Mouse (Mus musculus) hindbrain, embryonic 15.5 days (tissue): ENCODE measurements at regions not wholly inside any gene's neighbourhood (a gene's known extent, or its start where the extent isn't known, plus 50 kb on each side); places are given as distances from the start of the nearest gene placed in this dataset.

Experiments used
- ATAC-seq: fragments of 200-750 bp; cut with Nextera tagmentation; 2 replicates; pipeline ENCODE4 v1.8.0; 2017; ENCODE audit warnings: low read depth, moderate number of reproducible peaks, moderate TSS enrichment; ENCODE audit not compliant: low FRiP score
- H3K27ac ChIP-seq: fragments of 300-500 bp; sonication (generic); replicated peaks from 2 replicates; pipeline ENCODE4 v1.5.1; 2015; ENCODE audit warnings: mild to moderate bottlenecking, inconsistent platforms
- H3K27me3 ChIP-seq: fragments of 300-500 bp; sonication (generic); 2 replicates; pipeline ENCODE4 v1.6.1; 2015; ENCODE audit warnings: control low read depth, inconsistent platforms
- H3K36me3 ChIP-seq: fragments of 300-500 bp; sonication (generic); 2 replicates; pipeline ENCODE4 v1.6.1; 2015; ENCODE audit warnings: control low read depth, inconsistent platforms
- H3K4me1 ChIP-seq: fragments of 300-500 bp; sonication (generic); replicated peaks from 2 replicates; pipeline ENCODE4 v1.6.1; 2015; ENCODE audit warnings: control low read depth, inconsistent platforms
- H3K4me2 ChIP-seq: fragments of 300-500 bp; sonication (generic); 2 replicates; pipeline ENCODE4 v1.6.1; 2015; ENCODE audit warnings: moderate library complexity, mild to moderate bottlenecking, inconsistent platforms
- H3K4me3 ChIP-seq: fragments of 300-500 bp; sonication (generic); 2 replicates; pipeline ENCODE4 v1.5.1; 2015; ENCODE audit warnings: mild to moderate bottlenecking, inconsistent platforms
- H3K9ac ChIP-seq: fragments of 300-500 bp; sonication (generic); 2 replicates; pipeline ENCODE4 v1.6.1; 2015; ENCODE audit warnings: inconsistent platforms
- H3K9me3 ChIP-seq: fragments of 300-500 bp; sonication (generic); 2 replicates; pipeline ENCODE4 v1.6.1; 2016; ENCODE audit warnings: control low read depth, inconsistent platforms
- WGBS: fragments of 180-500 bp; shearing (Covaris S2); methylation state at CpG from one replicate; pipeline ENCODE4 v1.1.7; 2015; 5-methylcytosine and 5-hydroxymethylcytosine counted together

DNA sequence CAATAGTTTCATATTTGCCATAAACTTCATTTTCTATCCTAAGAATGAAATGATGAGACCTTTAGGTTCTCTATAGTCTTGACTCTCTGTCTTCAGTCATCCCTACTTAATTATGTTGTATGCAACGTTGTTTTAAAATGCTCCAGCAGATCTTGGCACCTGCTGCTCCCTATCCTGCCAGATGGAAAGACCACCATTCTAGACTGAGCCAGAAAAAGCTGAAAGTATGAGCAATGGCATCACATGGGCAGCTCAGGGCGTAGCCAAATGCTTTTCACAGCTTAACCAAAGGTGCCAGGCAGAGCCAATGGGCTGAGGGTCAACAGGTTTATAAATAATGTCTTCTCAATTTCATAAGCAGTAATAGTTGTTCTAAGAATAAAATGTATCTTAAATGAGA is 190.2 kb upstream of the Cdh20 start:
- no peak overlapping the region for H3K27ac ChIP-seq
- H3K4me2 ChIP-seq, result no peak overlapping the region
- no peaks in the 10 kb centered on the region for H3K27me3 ChIP-seq
- no peaks in the 10 kb centered on the region for H3K4me1 ChIP-seq
- no peaks in the 10 kb centered on the region for H3K36me3 ChIP-seq
- WGBS, result 68% methylated on average over 2 of the region's 2 CpGs
- ATAC-seq, result no peak
- no peaks in the 10 kb centered on the region for H3K9me3 ChIP-seq
- no peak overlapping the region for H3K9ac ChIP-seq
- H3K4me3 ChIP-seq, result no peak overlapping the region

GRCm38 (mm10) chr1:104584123-104584522 is 184.2 kb upstream of the Cdh20 start:
- Histone ChIP-seq H3K4me1 (no peaks in the 10 kb centered on the region), H3K27ac (no peak overlapping the region), H3K36me3 (no peaks in the 10 kb centered on the region), H3K27me3 (no peaks in the 10 kb centered on the region), H3K9me3 (no peaks in the 10 kb centered on the region), H3K4me3 (no peak overlapping the region), H3K9ac (no peak overlapping the region), H3K4me2 (no peak overlapping the region)
- no peak for ATAC-seq
- 97% methylated on average over 3 of the region's 3 CpGs for WGBS

GRCm38 (mm10) chr1:104586985-104587384 is 181.3 kb upstream of the Cdh20 start:
- Histone ChIP-seq H3K9ac (no peak overlapping the region), H3K4me2 (no peak overlapping the region), H3K4me3 (no peak overlapping the region), H3K27me3 (no peaks in the 10 kb centered on the region), H3K9me3 (no peaks in the 10 kb centered on the region), H3K36me3 (no peaks in the 10 kb centered on the region), H3K4me1 (no peaks in the 10 kb centered on the region), H3K27ac (no peak overlapping the region)
- no peak for ATAC-seq
- 55% methylated on average over 6 of the region's 6 CpGs for WGBS

DNA sequence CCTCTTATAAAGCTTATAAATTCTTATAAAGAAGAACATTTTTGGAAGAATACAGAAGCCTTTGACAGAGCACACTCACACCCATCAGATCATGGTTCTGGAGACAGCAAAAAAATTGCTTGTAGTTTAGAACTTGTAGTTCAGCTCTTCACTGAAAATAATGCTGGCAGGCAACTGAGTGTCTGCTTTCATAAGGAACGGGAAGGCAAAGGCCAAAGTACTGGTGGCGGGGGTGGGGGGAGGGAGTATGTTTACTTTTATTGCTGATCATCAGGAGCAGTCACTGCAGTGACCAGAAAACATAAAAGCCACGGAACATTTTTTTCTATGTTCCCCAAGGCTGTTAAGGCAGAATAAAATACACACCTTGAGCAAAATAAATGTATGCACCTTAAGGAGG is 163.0 kb upstream of the Cdh20 start:
- no peak overlapping the region for H3K27ac ChIP-seq
- H3K4me2 ChIP-seq, result no peak overlapping the region
- no peak for ATAC-seq
- 75% methylated on average over 3 of the region's 3 CpGs for WGBS
- H3K4me3 ChIP-seq, result no peak overlapping the region
- H3K27me3 ChIP-seq, result no peaks in the 10 kb centered on the region
- H3K9me3 ChIP-seq, result no peaks in the 10 kb centered on the region
- H3K36me3 ChIP-seq, result no peaks in the 10 kb centered on the region
- no peak overlapping the region for H3K9ac ChIP-seq
- H3K4me1 ChIP-seq, result no peaks in the 10 kb centered on the region

- H3K9me3 ChIP-seq, result no peaks in the 10 kb centered on the region
- H3K4me3 ChIP-seq, result no peak overlapping the region
- no peaks in the 10 kb centered on the region for H3K4me1 ChIP-seq
- no peaks in the 10 kb centered on the region for H3K36me3 ChIP-seq
- no peak overlapping the region for H3K4me2 ChIP-seq
- WGBS, result 41% methylated on average over 6 of the region's 6 CpGs
- H3K27ac ChIP-seq, result no peak overlapping the region
- ATAC-seq, result no peak
- H3K9ac ChIP-seq, result no peak overlapping the region
- no peaks in the 10 kb centered on the region for H3K27me3 ChIP-seq
These were observed 158.9 kb upstream of the Cdh20 start for GRCm38 (mm10) chr1:104609409-104609808.

GRCm38 (mm10) chr1:104617374-104617773 is 151.0 kb upstream of the Cdh20 start:
- no peaks in the 10 kb centered on the region for H3K27me3 ChIP-seq
- H3K27ac ChIP-seq, result no peak overlapping the region
- H3K4me2 ChIP-seq, result no peak overlapping the region
- no peaks in the 10 kb centered on the region for H3K4me1 ChIP-seq
- H3K4me3 ChIP-seq, result no peak overlapping the region
- 65% methylated on average over 1 of the region's 1 CpGs for WGBS
- 0 out of 2 replicates have a peak, but pooled peaks have one; percentile 23 for ATAC-seq
- no peak overlapping the region for H3K9ac ChIP-seq
- H3K36me3 ChIP-seq, result no peaks in the 10 kb centered on the region
- H3K9me3 ChIP-seq, result no peaks in the 10 kb centered on the region

GRCm38 (mm10) chr1:104619805-104620375 is 148.4 kb upstream of the Cdh20 start:
- Histone ChIP-seq H3K4me2 (no peak overlapping the region), H3K27ac (no peak overlapping the region), H3K4me1 (no peaks in the 10 kb centered on the region), H3K27me3 (no peaks in the 10 kb centered on the region), H3K9me3 (no peaks in the 10 kb centered on the region), H3K9ac (no peak overlapping the region), H3K4me3 (no peak overlapping the region), H3K36me3 (no peaks in the 10 kb centered on the region)
- 57% methylated on average over 2 of the region's 2 CpGs for WGBS
- no peak for ATAC-seq

GRCm38 (mm10) chr1:104625528-104625927 is 142.8 kb upstream of the Cdh20 start:
- H3K9me3 ChIP-seq, result no peaks in the 10 kb centered on the region
- WGBS, result 65% methylated on average over 2 of the region's 2 CpGs
- no peak overlapping the region for H3K9ac ChIP-seq
- no peaks in the 10 kb centered on the region for H3K36me3 ChIP-seq
- H3K4me2 ChIP-seq, result no peak overlapping the region
- H3K27ac ChIP-seq, result no peak overlapping the region
- H3K4me3 ChIP-seq, result no peak overlapping the region
- no peak for ATAC-seq
- H3K4me1 ChIP-seq, result no peaks in the 10 kb centered on the region
- no peaks in the 10 kb centered on the region for H3K27me3 ChIP-seq

DNA sequence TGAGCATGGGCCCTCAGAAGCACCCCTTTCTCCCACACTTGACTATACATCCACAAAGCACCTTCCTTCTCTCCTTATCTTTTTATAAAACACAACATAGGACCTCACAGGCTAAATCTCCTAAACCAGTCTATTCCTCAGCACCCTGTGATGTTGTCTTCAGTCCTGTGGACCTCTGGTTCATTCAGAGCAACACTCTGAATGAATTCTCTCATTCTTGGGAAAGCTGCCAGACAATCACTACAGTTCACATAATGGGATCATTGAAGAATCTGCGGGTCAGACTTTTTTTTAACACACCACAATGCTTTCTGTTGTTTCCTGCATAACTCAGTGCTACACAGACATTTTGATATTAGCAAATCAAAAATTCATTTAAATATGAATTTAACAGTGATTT is 115.9 kb upstream of the Cdh20 start:
- no peak for ATAC-seq
- H3K4me2 ChIP-seq, result no peak overlapping the region
- WGBS, result 24% methylated on average over 1 of the region's 1 CpGs

More for the DNA sequence above, 115.9 kb upstream of the Cdh20 start:
- Histone ChIP-seq H3K27ac (no peak overlapping the region), H3K36me3 (no peaks in the 10 kb centered on the region), H3K4me1 (no peaks in the 10 kb centered on the region), H3K4me3 (no peak overlapping the region), H3K9me3 (no peaks in the 10 kb centered on the region), H3K9ac (no peak overlapping the region), H3K27me3 (no peaks in the 10 kb centered on the region)
